Mouse (Mus musculus) brown adipose tissue, adult 24 weeks (tissue): Measurements from ENCODE around the gene Ppp2r3c. TPM values are rescaled to one million over a fixed set of nuclear protein-coding genes. Genes with fewer than 3 reads are reported as not detected.
A peak's percentile ranks its signal among the peaks of the same experiment; 100 is the strongest.
"Not testable (repeated sequence)": the region's sequence is repeated elsewhere in the genome, so short reads cannot be mapped to it uniquely, and the experiment has no call there.

Experiments
- H3K27ac ChIP-seq: fragments of 200-500 bp; replicated peaks from 2 replicates; pipeline ENCODE4 v1.5.1; 2012; ENCODE audit warnings: low read depth, mild to moderate bottlenecking, low read length
- H3K4me1 ChIP-seq: fragments of 200-500 bp; 2 replicates; pipeline ENCODE4 v1.6.1; 2012; ENCODE audit warnings: low read length, mixed read lengths; ENCODE audit not compliant: control insufficient read depth, insufficient read depth, insufficient read length
- H3K4me3 ChIP-seq: fragments of 200-500 bp; 2 replicates; pipeline ENCODE4 v1.5.1; 2012; ENCODE audit warnings: low read depth, mild to moderate bottlenecking, low read length, moderate library complexity; ENCODE audit not compliant: insufficient read depth
- polyA plus RNA-seq: library from polyadenylated mRNA; stranded (reverse); fragments of >200 nt; gene quantifications from 2 replicates; pipeline ENCODE4 v1.2.4, GENCODE M21; 2012; ENCODE audit not compliant: missing spikeins, insufficient read depth, insufficient read length

Gene Ppp2r3c
- 13.2 and 21.5 TPM in 2 replicates for polyA plus RNA-seq

GRCm38 (mm10) chr12:55302485-55303441, at the start of gene Ppp2r3c:
Gene Ppp2r3c (minus strand): TSS chr12:55302998.
- H3K4me1 ChIP-seq, result peaks cover 8% of the 10 kb centered on the region; the same call in 1 of the 2 replicates
- H3K4me3 ChIP-seq, result peak within 1 kb of the TSS; percentile 87
- peak within 1 kb of the TSS; percentile 98 for H3K27ac ChIP-seq

GRCm38 (mm10) chr12:55344583-55344982, 41.8 kb upstream of the Ppp2r3c start:
- H3K27ac ChIP-seq, result 0 out of 2 replicates have a peak overlapping the region, but pooled peaks have one; percentile 4
- peak overlapping the region; percentile 16 for H3K4me3 ChIP-seq
- peaks cover 5% of the 10 kb centered on the region for H3K4me1 ChIP-seq

- no peak overlapping the region for H3K4me3 ChIP-seq
- no peak overlapping the region for H3K27ac ChIP-seq
- H3K4me1 ChIP-seq, result peaks cover 5% of the 10 kb centered on the region
These were observed 41.2 kb upstream of the Ppp2r3c start for GRCm38 (mm10) chr12:55343998-55344397.

GRCm38 (mm10) chr12:55343045-55343444, 40.2 kb upstream of the Ppp2r3c start:
- not testable (repeated sequence) for H3K4me1 ChIP-seq, H3K27ac ChIP-seq, H3K4me3 ChIP-seq

GRCm38 (mm10) chr12:55338490-55338889, 35.7 kb upstream of the Ppp2r3c start:
- not testable (repeated sequence) for H3K4me1 ChIP-seq, H3K4me3 ChIP-seq, H3K27ac ChIP-seq

- no peaks in the 10 kb centered on the region for H3K4me1 ChIP-seq
- H3K27ac ChIP-seq, result no peak overlapping the region
- no peak overlapping the region for H3K4me3 ChIP-seq
These were observed 30.9 kb upstream of the Ppp2r3c start for GRCm38 (mm10) chr12:55333662-55334061.

GRCm38 (mm10) chr12:55329351-55329750, 26.6 kb upstream of the Ppp2r3c start:
- Histone ChIP-seq H3K4me1 (no peaks in the 10 kb centered on the region), H3K27ac (no peak overlapping the region), H3K4me3 (no peak overlapping the region)

GRCm38 (mm10) chr12:55328784-55329183, 26.0 kb upstream of the Ppp2r3c start:
- H3K4me1 ChIP-seq, result no peaks in the 10 kb centered on the region
- H3K27ac ChIP-seq, result no peak overlapping the region
- H3K4me3 ChIP-seq, result no peak overlapping the region

GRCm38 (mm10) chr12:55325702-55326101, 22.9 kb upstream of the Ppp2r3c start:
- H3K4me3 ChIP-seq, result no peak overlapping the region
- 0 out of 2 replicates have a peak, but pooled peaks cover 2% of the 10 kb centered on the region for H3K4me1 ChIP-seq
- H3K27ac ChIP-seq, result no peak overlapping the region

GRCm38 (mm10) chr12:55321642-55322291, 19.0 kb upstream of the Ppp2r3c start:
- Histone ChIP-seq H3K4me3 (peak overlapping the region; percentile 49), H3K4me1 (peaks cover 4% of the 10 kb centered on the region; the same call in 1 of the 2 replicates), H3K27ac (peak overlapping the region; percentile 93)

GRCm38 (mm10) chr12:55315192-55315591, 12.4 kb upstream of the Ppp2r3c start:
- no peak overlapping the region for H3K4me3 ChIP-seq
- H3K4me1 ChIP-seq, result peaks cover 4% of the 10 kb centered on the region; the same call in 1 of the 2 replicates

GRCm38 (mm10) chr12:55313901-55314300, 11.1 kb upstream of the Ppp2r3c start:
- Histone ChIP-seq H3K27ac (no peak overlapping the region), H3K4me3 (no peak overlapping the region)

More at GRCm38 (mm10) chr12:55315192-55315591, 12.4 kb upstream of the Ppp2r3c start:
- no peak overlapping the region for H3K27ac ChIP-seq

GRCm38 (mm10) chr12:55311841-55312240, 9.0 kb upstream of the Ppp2r3c start:
- Histone ChIP-seq H3K4me1 (peaks cover 4% of the 10 kb centered on the region; the same call in 1 of the 2 replicates), H3K27ac (no peak overlapping the region), H3K4me3 (no peak overlapping the region)

More at GRCm38 (mm10) chr12:55313901-55314300, 11.1 kb upstream of the Ppp2r3c start:
- peaks cover 4% of the 10 kb centered on the region; the same call in 1 of the 2 replicates for H3K4me1 ChIP-seq

GRCm38 (mm10) chr12:55309501-55309900, 6.7 kb upstream of the Ppp2r3c start:
- Histone ChIP-seq H3K27ac (no peak overlapping the region), H3K4me3 (no peak overlapping the region), H3K4me1 (no peaks in the 10 kb centered on the region)

GRCm38 (mm10) chr12:55308731-55309130, 5.9 kb upstream of the Ppp2r3c start:
- H3K27ac ChIP-seq, result no peak overlapping the region
- H3K4me3 ChIP-seq, result no peak overlapping the region
- H3K4me1 ChIP-seq, result no peaks in the 10 kb centered on the region
